Mouse (Mus musculus) thymus, postnatal 36 days (tissue): ENCODE results near the gene Ppm1h.
"Not testable (repeated sequence)": the region's sequence is repeated elsewhere in the genome, so short reads cannot be mapped to it uniquely, and the experiment has no call there.

ENCODE experiments used
- DNase-seq, 2 experiments: peaks; one replicate each; pipeline ENCODE4 v3.0.0; 2022; ENCODE audit warnings: mixed read lengths in 2 of 2

Ppm1h gene

DNA sequence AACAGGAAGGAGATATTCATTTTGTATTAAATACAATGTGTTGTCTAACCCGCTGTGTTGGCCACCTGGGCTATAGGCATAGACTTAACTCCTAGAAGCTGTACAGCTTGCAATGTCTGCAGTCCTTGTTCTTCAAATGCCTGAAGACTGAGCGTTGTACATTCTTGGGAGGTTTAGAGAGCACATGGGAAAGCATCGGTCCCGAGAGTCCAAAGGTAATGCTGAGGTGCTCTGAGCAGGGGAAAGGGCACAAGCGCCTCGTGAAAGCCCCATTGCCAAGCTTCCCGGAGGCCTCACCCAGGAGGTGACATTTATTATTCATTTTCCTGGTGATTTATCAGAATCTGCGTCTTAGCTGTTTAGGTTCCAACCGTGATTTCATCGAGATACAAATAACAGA, 261.0 kb downstream of the Ppm1h start:
- DNase-seq, result no peak

GRCm38 (mm10) chr10:122942771-122943170, 264.2 kb downstream of the Ppm1h start:
- no peak for DNase-seq

DNA sequence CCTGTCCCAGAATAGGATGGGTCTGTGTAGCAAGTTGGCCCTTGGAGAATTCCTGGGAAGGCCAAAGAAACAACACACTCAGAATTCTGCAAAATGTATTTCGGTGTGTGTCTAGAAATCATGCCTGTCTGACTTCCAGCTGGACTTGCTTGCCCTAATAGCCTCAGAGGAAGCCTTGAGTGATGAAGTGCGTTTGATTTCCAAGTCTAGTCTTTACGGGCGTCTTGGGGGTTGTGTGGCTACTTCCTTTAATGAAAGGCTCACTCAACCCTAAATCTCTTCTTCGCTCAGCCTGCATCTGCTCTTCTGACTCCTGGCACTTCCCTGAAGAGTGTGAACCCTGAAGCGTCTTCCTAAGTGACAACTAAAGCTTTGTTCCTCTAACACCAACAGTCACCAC, 265.3 kb downstream of the Ppm1h start:
- DNase-seq, result no peak

DNA sequence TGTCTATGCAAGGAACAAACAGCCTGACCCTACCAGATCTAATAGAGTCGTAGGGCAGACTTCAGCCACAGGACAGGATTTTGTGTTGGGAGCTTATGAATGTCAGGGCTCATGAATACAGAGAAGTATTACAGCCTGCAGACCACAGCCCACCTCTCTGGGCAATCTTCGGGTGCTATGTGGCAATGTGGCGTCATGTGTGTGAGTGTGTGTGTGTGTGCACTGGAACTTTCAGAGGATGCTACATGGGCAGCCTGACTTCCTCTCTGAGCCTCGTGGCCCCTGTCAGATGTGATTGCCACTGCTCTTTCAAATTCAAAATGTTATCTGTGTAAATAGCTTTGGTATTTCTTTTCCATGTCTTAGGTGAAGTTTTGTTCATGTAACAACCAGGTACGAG, 266.3 kb downstream of the Ppm1h start:
- no peak for DNase-seq

- DNase-seq, result no peak
These were observed 272.4 kb downstream of the Ppm1h start for GRCm38 (mm10) chr10:122950966-122951365.

GRCm38 (mm10) chr10:122953576-122953975, 275.0 kb downstream of the Ppm1h start:
- no peak for DNase-seq

DNA sequence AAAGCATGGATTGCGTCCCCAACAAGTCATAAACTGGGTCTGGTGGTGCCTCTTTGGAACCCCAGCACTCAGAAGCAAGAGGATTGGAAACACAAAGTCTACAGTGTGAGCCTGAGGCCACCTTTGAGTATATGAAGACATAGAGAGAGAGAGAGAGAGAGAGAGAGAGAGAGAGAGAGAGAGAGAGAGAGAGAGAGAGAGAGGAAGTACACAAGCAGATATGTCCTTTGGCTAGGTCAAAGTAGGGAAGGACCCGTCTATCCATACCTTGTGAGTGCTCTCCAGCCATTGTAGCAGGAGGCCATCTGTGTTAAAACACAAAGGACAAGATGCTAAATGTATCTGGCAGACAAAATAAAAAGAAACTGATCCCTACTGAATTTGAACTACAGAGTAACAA, 279.4 kb downstream of the Ppm1h start:
- no peak for DNase-seq

- no peak for DNase-seq
These were observed 280.1 kb downstream of the Ppm1h start for GRCm38 (mm10) chr10:122958699-122959098.

DNA sequence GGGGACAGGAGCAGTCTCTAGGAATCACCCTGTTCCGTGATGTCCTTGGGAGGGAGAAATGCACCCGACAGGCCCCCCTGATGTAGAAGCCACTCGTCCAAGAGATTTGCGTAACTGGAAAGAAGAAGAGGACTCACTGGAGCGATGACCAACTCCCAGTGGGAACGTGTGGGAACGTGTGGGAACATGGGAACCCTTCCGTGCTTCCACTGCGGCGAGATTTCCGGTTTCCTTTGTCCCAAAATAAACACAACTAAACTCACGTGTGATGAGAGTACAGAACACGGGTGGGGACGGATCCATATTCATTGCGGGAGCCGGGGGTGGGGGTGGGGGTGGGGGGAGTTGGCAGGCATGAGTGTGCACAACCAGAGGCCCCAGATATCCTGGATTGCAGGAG, 281.7 kb downstream of the Ppm1h start:
- DNase-seq, result no peak

- no peak for DNase-seq
These were observed 282.2 kb downstream of the Ppm1h start for GRCm38 (mm10) chr10:122960738-122961137.

DNA sequence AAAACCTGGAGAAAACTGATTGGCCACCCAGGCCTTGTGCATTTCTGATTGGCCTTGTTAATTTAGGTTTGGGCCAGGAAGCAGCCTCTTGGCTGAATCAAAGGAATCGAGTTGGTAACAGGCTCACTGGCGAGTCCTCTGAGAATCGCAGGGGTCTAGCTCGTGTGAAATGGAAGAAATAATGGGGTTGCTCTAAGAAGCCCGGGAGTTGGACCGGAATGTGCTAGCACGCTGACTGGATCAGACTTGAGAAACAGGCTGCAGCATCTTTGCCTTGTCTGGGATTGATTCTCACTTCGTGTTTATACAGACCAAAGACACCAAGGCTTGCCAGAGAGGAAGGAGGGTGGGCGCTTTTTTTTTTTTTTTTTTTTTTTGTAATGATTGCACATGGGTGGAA, 282.9 kb downstream of the Ppm1h start:
- DNase-seq, result no peak

GRCm38 (mm10) chr10:122962651-122963050, 284.1 kb downstream of the Ppm1h start:
- DNase-seq, result no peak

DNA sequence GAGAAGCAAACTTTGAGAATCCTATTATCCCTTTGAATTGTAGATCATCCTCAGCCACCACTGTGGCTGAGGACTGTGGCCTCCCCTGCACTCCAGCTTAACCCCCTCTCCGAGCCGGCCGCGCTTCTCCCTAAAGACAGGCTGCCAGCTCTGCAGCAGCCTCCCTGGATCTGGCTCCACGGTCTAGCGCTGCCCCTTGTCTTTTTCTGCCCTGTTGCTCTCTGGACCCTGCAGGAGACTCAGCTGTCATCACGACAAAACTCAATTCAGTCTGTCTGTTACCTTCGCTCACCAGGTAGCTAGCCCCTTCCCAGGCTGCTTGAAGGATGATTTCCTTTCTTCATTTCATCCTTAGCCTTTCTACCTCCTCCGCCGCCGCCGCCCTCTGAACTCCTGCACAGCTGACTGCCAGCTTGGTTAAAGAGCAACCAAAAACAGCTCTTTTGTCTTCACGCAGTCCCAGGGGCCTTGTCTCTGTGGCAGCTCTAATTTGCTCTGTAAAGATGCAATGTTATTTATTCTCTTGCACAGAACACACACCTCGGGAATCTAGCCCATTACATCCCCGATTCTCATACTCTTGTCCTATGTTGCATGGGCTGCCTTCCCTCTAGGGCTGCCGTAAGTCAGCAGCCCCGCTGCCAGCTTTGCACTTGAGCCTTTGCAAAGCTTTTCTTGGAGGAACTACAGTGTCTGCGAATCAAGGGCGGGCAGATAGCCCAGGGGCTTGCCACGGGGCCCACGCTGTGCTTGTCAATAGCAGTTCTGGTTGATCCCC, 285.1 kb downstream of the Ppm1h start:
- no peak for DNase-seq

DNA sequence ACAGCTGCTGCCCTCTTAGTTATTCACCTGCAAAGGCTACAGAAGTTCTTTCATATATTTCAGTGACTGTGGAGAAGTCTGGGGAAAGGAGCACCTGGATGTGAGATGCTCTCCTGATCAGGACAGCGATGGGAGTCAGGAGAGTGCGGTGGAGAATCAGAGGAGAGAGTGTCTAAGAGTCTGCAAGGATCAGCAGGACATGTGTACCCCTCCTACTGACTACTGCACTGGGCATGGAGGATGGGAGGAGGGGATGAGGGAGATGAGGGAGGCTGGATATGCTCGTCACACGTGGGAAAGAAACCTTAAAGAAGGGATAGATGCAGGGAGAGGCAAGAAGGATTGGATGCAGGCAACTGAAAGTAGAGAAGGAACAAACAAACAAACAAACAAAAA, 285.7 kb downstream of the Ppm1h start:
- no peak for DNase-seq

- DNase-seq, result not testable (repeated sequence)
These were observed 287.1 kb downstream of the Ppm1h start for GRCm38 (mm10) chr10:122965650-122966049.

DNA sequence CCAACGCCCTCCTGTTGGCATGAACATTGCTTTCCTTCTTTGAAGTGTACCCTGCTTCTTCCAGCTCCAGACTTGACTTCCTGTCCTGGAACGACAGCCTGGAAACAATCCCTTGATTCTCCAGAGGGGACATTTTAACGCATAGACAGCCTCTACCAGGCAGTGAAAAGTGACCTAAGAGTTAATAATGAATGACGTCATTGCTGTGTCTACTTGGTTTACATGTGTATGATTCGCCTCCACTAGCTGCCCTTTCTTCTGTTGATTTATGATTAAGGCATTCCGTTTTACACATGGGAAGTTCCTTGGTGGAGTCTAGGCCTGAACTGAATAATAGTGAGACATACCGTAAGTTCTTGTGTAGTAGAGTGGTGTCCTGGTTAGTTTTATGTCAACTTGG, 287.9 kb downstream of the Ppm1h start:
- no peak for DNase-seq

- DNase-seq, result no peak
These were observed 291.6 kb downstream of the Ppm1h start for GRCm38 (mm10) chr10:122970188-122970587.

DNA sequence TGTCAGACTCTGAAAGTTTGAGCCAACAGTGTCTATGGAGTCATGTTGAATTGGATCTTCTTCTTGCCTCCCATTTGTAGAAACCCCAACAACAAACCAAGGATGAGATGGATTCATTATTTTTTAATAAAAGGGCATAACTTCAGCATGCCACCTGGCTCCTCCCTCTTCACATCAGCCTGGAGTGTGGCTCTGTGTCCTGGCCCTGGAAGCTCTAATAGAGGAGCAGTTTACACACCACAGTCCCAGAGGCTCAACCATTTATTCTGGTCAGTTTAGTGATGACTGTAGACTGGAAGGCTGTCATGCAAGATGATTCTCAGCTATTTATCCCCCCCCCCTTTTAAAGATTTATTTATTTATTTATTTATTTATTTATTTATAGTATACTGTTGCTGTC, 294.7 kb downstream of the Ppm1h start:
- DNase-seq, result no peak

DNA sequence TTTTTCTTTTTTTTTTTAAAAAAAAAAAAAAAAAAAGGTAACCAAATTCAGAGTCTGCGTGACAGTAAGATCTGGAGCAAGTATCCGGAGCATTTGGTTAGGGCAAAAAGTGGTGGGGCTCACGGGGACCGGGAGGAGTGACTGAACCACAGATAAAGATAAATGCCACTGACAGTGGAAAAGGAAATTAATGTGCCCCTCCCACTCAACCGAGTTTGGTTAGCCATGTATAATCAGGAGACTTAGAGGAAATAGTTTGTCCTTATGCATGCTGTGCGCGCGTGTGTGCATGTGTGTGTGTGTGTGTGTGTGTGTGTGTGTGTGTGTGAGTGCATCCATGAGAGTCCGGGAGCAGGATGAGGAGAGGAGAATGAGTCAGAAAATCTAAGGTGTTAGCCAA, 297.5 kb downstream of the Ppm1h start:
- DNase-seq, result no peak

DNA sequence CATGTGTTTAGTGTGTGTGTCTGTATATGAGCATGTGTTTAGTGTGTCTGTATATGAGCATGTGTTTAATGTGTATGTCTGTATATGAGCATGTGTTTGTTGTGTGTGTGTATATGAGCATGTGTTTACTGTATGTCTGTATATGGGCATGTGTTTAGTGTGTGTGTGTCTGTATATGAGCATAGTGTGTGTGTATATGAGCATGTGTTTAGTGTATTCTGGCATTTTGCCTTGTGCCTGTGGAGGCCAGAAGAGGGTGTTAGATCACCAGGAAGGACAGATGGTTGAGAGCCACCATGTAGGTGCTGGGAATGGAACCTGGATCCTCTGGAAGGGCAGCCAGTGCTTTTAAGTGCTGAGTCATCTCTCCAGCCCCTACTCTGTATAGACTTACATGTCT, 300.8 kb downstream of the Ppm1h start:
- DNase-seq, result no peak

- DNase-seq, result no peak
These were observed 301.6 kb downstream of the Ppm1h start for GRCm38 (mm10) chr10:122980123-122980522.

DNA sequence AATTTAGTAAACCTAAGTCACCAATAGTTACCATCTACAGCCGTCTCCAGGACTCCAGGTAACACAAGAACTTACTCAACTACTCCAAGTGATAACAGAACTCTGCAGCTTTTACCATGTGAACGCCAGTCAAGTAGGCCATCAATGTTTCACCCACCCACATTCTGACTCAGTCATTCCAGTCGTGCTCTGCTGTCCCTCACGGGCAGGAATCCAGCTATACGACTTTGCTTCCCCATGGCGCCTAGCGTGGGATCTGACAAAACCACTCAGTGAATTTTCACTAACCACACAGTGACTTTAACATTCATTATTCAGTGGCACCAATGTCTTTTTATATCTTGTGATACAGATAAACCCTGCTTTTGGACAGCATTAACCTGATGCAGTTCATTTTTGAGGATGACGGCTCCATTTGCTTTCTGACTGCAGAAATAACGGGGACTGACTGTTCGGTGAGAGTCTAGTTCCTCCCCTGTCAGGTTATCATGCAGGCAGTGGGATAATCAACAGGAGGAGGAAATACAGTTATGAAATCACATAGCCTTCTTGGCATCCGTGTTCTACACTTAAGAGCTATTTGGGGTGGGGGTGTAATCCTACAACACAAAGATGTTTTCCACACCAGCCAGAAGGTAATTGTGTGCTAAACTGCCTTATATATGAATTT, 304.5 kb downstream of the Ppm1h start:
- DNase-seq, result no peak

- DNase-seq, result no peak
These were observed 305.3 kb downstream of the Ppm1h start for GRCm38 (mm10) chr10:122983579-122984530.
